Mouse (Mus musculus) heart, adult 2 months (tissue): ENCODE results near the gene Gm20489. TPM values are rescaled to one million over a fixed set of nuclear protein-coding genes. Genes with fewer than 3 reads are reported as not detected.
A peak's percentile ranks its signal among the peaks of the same experiment; 100 is the strongest.

ENCODE experiments used
- DNase-seq, 2 experiments: peaks; one replicate each; pipeline ENCODE4 v3.0.0; 2021
- H3K27ac ChIP-seq: fragments of 200-600 bp; 2 replicates; pipeline ENCODE4 v1.8.1; 2022
- H3K27me3 ChIP-seq: fragments of 200-500 bp; 2 replicates; pipeline ENCODE4 v1.6.1; 2012; ENCODE audit warnings: mild to moderate bottlenecking, low read length, inconsistent platforms, mixed read lengths; ENCODE audit not compliant: control insufficient read depth, insufficient read depth
- H3K36me3 ChIP-seq: fragments of 200-500 bp; 2 replicates; pipeline ENCODE4 v1.6.1; 2012; ENCODE audit warnings: low read length, inconsistent platforms; ENCODE audit not compliant: control insufficient read depth, insufficient read depth
- H3K4me1 ChIP-seq: fragments of 200-500 bp; 2 replicates; pipeline ENCODE4 v1.6.1; 2011; ENCODE audit warnings: low read length; ENCODE audit not compliant: control insufficient read depth, insufficient read depth
- H3K4me3 ChIP-seq: fragments of 200-600 bp; 2 replicates; pipeline ENCODE4 v1.8.1; 2022
- H3K79me2 ChIP-seq: fragments of 200-500 bp; replicated peaks from 2 replicates; pipeline ENCODE4 v1.6.1; 2012; ENCODE audit warnings: mild to moderate bottlenecking, inconsistent platforms, low read length, moderate library complexity, mixed read lengths; ENCODE audit not compliant: control insufficient read depth, insufficient read depth
- H3K9ac ChIP-seq: fragments of 200-500 bp; 2 replicates; pipeline ENCODE4 v1.6.1; 2012; ENCODE audit warnings: low read depth, mild to moderate bottlenecking, control low read depth, inconsistent platforms, low read length, mixed read lengths
- CTCF ChIP-seq: fragments of 200-600 bp; IDR thresholded peaks from 2 replicates; pipeline ENCODE4 v1.8.1; 2022; ENCODE audit warnings: antibody characterized with exemption, mild to moderate bottlenecking, moderate library complexity
- EP300 ChIP-seq: fragments of 200-500 bp; IDR thresholded peaks from 2 replicates; pipeline ENCODE4 v1.6.1; 2011; ENCODE audit warnings: low read depth, low read length, control low read depth; ENCODE audit not compliant: insufficient read depth
- POLR2A ChIP-seq: fragments of 200-500 bp; IDR thresholded peaks from 2 replicates; pipeline ENCODE4 v1.6.1; 2011; ENCODE audit warnings: mild to moderate bottlenecking, low read depth, low read length, control low read depth; ENCODE audit not compliant: insufficient read depth
- WGBS: fragments of 180-500 bp; shearing (Covaris S2); methylation state at CpG from one replicate; pipeline ENCODE4 v1.1.7; 2018; 5-methylcytosine and 5-hydroxymethylcytosine counted together
- intact Hi-C: fragments of 180-260 bp; cut with DNase I; formaldehyde crosslinking; loops from one replicate; pipeline ENCODE4 v1.15.1; 2025
- polyA plus RNA-seq: library from polyadenylated mRNA; depleted of rRNA; stranded (reverse); fragments of >200 nt; gene quantifications from 2 replicates; pipeline ENCODE4 v1.2.3, GENCODE M21; 2012; rRNA removed
- total RNA-seq, 2 experiments: library from RNA; stranded (reverse); gene quantifications; 2 replicates each; pipeline ENCODE4 v1.2.3; 2021

The Gm20489 gene
- total and polyA plus RNA-seq, 3 experiments = 0.31 TPM; not detected in 2

- TF ChIP-seq EP300 = 0 out of 2 replicates have a peak, but pooled peaks have one; percentile 26
- peak; percentile 77 for TF ChIP-seq POLR2A
- no peak for TF ChIP-seq CTCF
- Histone ChIP-seq H3K79me2 (no peaks in the 10 kb centered on the region), H3K27me3 (no peaks in the 10 kb centered on the region), H3K27ac (peak within 1 kb of the TSS; percentile 78), H3K4me3 (peak within 1 kb of the TSS; percentile 68), H3K4me1 (peaks cover 2% of the 10 kb centered on the region), H3K9ac (peak within 1 kb of the TSS; percentile 68), H3K36me3 (no peaks in the 10 kb centered on the region)
- peak; percentile 84 to 91 for DNase-seq
- intact Hi-C loops = loop anchor here (2.0 to 5.0 kb wide), 3 partner anchors 19 to 78 kb away; partner anchors contain the start of gene Snx12
- WGBS = 13% methylated on average over 47 of the region's 47 CpGs
Observed at GRCm38 (mm10) chrX:101253952-101254729, 14.7 kb downstream of the Gm20489 start, which contains the start of gene Foxo4. Gene Foxo4, plus strand, starts transcription at chrX:101254528.

GRCm38 (mm10) chrX:101245011-101245410 is 23.8 kb downstream of the Gm20489 start:
- Histone ChIP-seq H3K36me3 (no peaks in the 10 kb centered on the region), H3K27me3 (no peaks in the 10 kb centered on the region), H3K9ac (no peak overlapping the region), H3K4me3 (no peak overlapping the region), H3K79me2 (no peaks in the 10 kb centered on the region), H3K4me1 (no peaks in the 10 kb centered on the region), H3K27ac (no peak overlapping the region)
- DNase-seq = no peak
- intact Hi-C loops = no loop called here
- TF ChIP-seq CTCF (no peak), POLR2A (no peak), EP300 (no peak)
- 13% methylated on average over 1 of the region's 1 CpGs for WGBS

GRCm38 (mm10) chrX:101222796-101223162 is 46.0 kb downstream of the Gm20489 start:
- no peaks in the 10 kb centered on the region for H3K36me3 ChIP-seq
- intact Hi-C loops = loop anchor here (2.0 to 10.0 kb wide), 3 partner anchors 32 to 88 kb away; partner anchors contain the start of genes Foxo4 and Med12
- TF ChIP-seq EP300 = no peak
- no peak for TF ChIP-seq CTCF
- no peak for TF ChIP-seq POLR2A
- no peaks in the 10 kb centered on the region for H3K27me3 ChIP-seq
- no peaks in the 10 kb centered on the region; the same call in 1 of the 2 replicates for H3K4me1 ChIP-seq
- H3K27ac ChIP-seq = peak overlapping the region; percentile 64
- H3K4me3 ChIP-seq = peak overlapping the region; percentile 58
- DNase-seq = no peak
- no peaks in the 10 kb centered on the region for H3K79me2 ChIP-seq
- 29% methylated on average over 7 of the region's 7 CpGs for WGBS
- H3K9ac ChIP-seq = peak overlapping the region; percentile 28; the same call in 1 of the 2 replicates

- Histone ChIP-seq H3K9ac (peak within 1 kb of the TSS; percentile 85), H3K4me1 (no peaks in the 10 kb centered on the region; the same call in 1 of the 2 replicates), H3K36me3 (no peaks in the 10 kb centered on the region), H3K27me3 (no peaks in the 10 kb centered on the region), H3K4me3 (peak within 1 kb of the TSS; percentile 58), H3K79me2 (no peaks in the 10 kb centered on the region), H3K27ac (peak within 1 kb of the TSS; percentile 77)
- DNase-seq = peak; percentile 90 to 91
- WGBS = 18% methylated on average over 54 of the region's 55 CpGs
- TF ChIP-seq CTCF (no peak), EP300 (no peak), POLR2A (peak; percentile 82)
- intact Hi-C loops = loop anchor here (2.0 to 10.0 kb wide), 3 partner anchors 33 to 87 kb away; partner anchors contain the start of genes Foxo4 and Med12
Observed at GRCm38 (mm10) chrX:101221834-101222795, 46.7 kb downstream of the Gm20489 start, which contains the start of gene Snx12. Gene Snx12, minus strand, starts transcription at chrX:101222563.

Other genes starting within 250 kb of the Gm20489 start
- gene Tex11, start 209.4 kb downstream of the Gm20489 start, total RNA-seq = under 1 TPM in 1 of 2 experiments, not detected in 1; 0.34 TPM
- 0.10 TPM in 1 of 2 replicates, not detected in the other for gene Tex11, start 209.4 kb downstream of the Gm20489 start, polyA plus RNA-seq
- not detected for gene Slc7a3, start 183.0 kb downstream of the Gm20489 start, total RNA-seq
- gene Slc7a3, start 183.0 kb downstream of the Gm20489 start, polyA plus RNA-seq = 0.18 and 0.68 TPM in 2 replicates
- gene Snx12, start 46.5 kb downstream of the Gm20489 start, total RNA-seq = 10 to 100 TPM; 36.0 to 37.3 TPM
- 16.6 and 22.3 TPM in 2 replicates for gene Snx12, start 46.5 kb downstream of the Gm20489 start, polyA plus RNA-seq
- gene Foxo4, start 14.5 kb downstream of the Gm20489 start, total RNA-seq = 10 to 100 TPM; 57.7 to 65.2 TPM
- gene Foxo4, start 14.5 kb downstream of the Gm20489 start, polyA plus RNA-seq = 39.4 and 49.8 TPM in 2 replicates
- not detected for gene Gm614, start 5.0 kb downstream of the Gm20489 start, total RNA-seq
- 0.41 TPM in 1 of 2 replicates, not detected in the other for gene Gm614, start 5.0 kb downstream of the Gm20489 start, polyA plus RNA-seq
- gene Il2rg, start 768 bp downstream of the Gm20489 start, total RNA-seq = 1 to 10 TPM; 7.9 to 9.8 TPM
- gene Il2rg, start 768 bp downstream of the Gm20489 start, polyA plus RNA-seq = 15.8 and 19.2 TPM in 2 replicates
- gene Med12, start 5.0 kb upstream of the Gm20489 start, total RNA-seq = 10 to 100 TPM; 20.2 to 21.2 TPM
- gene Med12, start 5.0 kb upstream of the Gm20489 start, polyA plus RNA-seq = 61.9 and 76.3 TPM in 2 replicates
- gene Nlgn3, start 30.1 kb upstream of the Gm20489 start, total RNA-seq = 1 to 10 TPM in 1 of 2 experiments, under 1 TPM in 1; 0.42 to 1.0 TPM
- gene Nlgn3, start 30.1 kb upstream of the Gm20489 start, polyA plus RNA-seq = 0.20 and 1.1 TPM in 2 replicates
- gene Gjb1, start 107.4 kb upstream of the Gm20489 start, total RNA-seq = not detected
- 0.12 and 0.56 TPM in 2 replicates for gene Gjb1, start 107.4 kb upstream of the Gm20489 start, polyA plus RNA-seq
- gene Zmym3, start 151.8 kb upstream of the Gm20489 start, total RNA-seq = 10 to 100 TPM; 13.3 to 15.9 TPM
- gene Zmym3, start 151.8 kb upstream of the Gm20489 start, polyA plus RNA-seq = 18.7 and 36.5 TPM in 2 replicates
- 10 to 100 TPM; 57.6 to 70.9 TPM for gene Nono, start 160.3 kb upstream of the Gm20489 start, total RNA-seq
- gene Nono, start 160.3 kb upstream of the Gm20489 start, polyA plus RNA-seq = 46.7 and 83.4 TPM in 2 replicates
- gene Itgb1bp2, start 180.1 kb upstream of the Gm20489 start, total RNA-seq = 100 to 1,000 TPM; 157 to 183 TPM
- gene Itgb1bp2, start 180.1 kb upstream of the Gm20489 start, polyA plus RNA-seq = 194 and 335 TPM in 2 replicates